Mouse (Mus musculus) G1E (cell line): ENCODE data around the gene Fmnl2. TPM values are rescaled to one million over a fixed set of nuclear protein-coding genes. Genes with fewer than 3 reads are reported as not detected.

Experiments used
- ATAC-seq: 2 replicates; pipeline ENCODE4 v1.8.0; 2016; ENCODE audit warnings: mild to moderate bottlenecking; ENCODE audit not compliant: insufficient number of reproducible peaks, poor library complexity, low FRiP score, severe bottlenecking; ENCODE audit errors: extremely low read depth
- DNase-seq: peaks from one replicate; pipeline ENCODE4 v3.0.0; 2012; ENCODE audit warnings: low spot score
- H3K27me3 ChIP-seq: 2 replicates; pipeline ENCODE4 v1.6.1; 2012; ENCODE audit warnings: mild to moderate bottlenecking, low read length, inconsistent platforms; ENCODE audit not compliant: insufficient read depth
- H3K36me3 ChIP-seq: replicated peaks from 2 replicates; pipeline ENCODE3; 2012; ENCODE audit warnings: mild to moderate bottlenecking, inconsistent platforms
- H3K4me1 ChIP-seq: 2 replicates; pipeline ENCODE4 v1.6.1; 2012; ENCODE audit warnings: low read depth, low read length, inconsistent platforms, mixed read lengths; ENCODE audit not compliant: insufficient read depth
- H3K4me3 ChIP-seq: 2 replicates; pipeline ENCODE4 v1.5.1; 2012; ENCODE audit warnings: low read depth, mild to moderate bottlenecking, inconsistent platforms, low read length, moderate library complexity, mixed read lengths
- H3K9me3 ChIP-seq: replicated peaks from 2 replicates; pipeline ENCODE4 v1.6.1; 2012; ENCODE audit warnings: inconsistent platforms
- CTCF ChIP-seq: IDR thresholded peaks from 2 replicates; pipeline ENCODE4 v1.5.1; 2012; ENCODE audit warnings: low read depth, low read length, inconsistent platforms, mixed read lengths
- GATA1 ChIP-seq: IDR thresholded peaks from 2 replicates; pipeline ENCODE4 v1.6.1; 2012; ENCODE audit warnings: borderline replicate concordance, low read length, inconsistent platforms, mixed read lengths
- GATA2 ChIP-seq: IDR thresholded peaks from 2 replicates; pipeline ENCODE4 v1.6.1; 2012; ENCODE audit warnings: low read depth, low read length, inconsistent platforms, borderline replicate concordance
- POLR2AphosphoS5 ChIP-seq: IDR thresholded peaks from 2 replicates; pipeline ENCODE4 v1.6.1; 2012; ENCODE audit warnings: low read depth, low read length, inconsistent platforms; ENCODE audit not compliant: insufficient replicate concordance
- TAL1 ChIP-seq: conservative IDR thresholded peaks from 2 replicates; pipeline ENCODE4 v1.6.1; 2012; ENCODE audit warnings: low read depth, low read length, inconsistent platforms, mixed read lengths
- polyA plus RNA-seq: library from polyadenylated mRNA; stranded (reverse); fragments of >175 nt; gene quantifications from 2 replicates; pipeline ENCODE4 v1.2.3, GENCODE M21; 2012
- total RNA-seq, 2 experiments: library from RNA; stranded (forward) in 1 of 2; stranded (reverse) in 1 of 2; fragments of 200-1000 nt in 1 of 2; fragments of >200 nt in 1 of 2; fragmentation: Nextera tagmentation in 1 of 2; gene quantifications; 2 replicates each; pipeline ENCODE4 v1.2.3; 2014 to 2017

Fmnl2 gene
- total and polyA plus RNA-seq, 3 experiments: not detected

- TF ChIP-seq POLR2AphosphoS5: no peak
- TF ChIP-seq GATA1: no peak
- no peak for TF ChIP-seq CTCF
- no peak for TF ChIP-seq GATA2
- TF ChIP-seq TAL1: no peak
- Histone ChIP-seq H3K27me3 (no peaks in the 10 kb centered on the region; the same call in 1 of the 2 replicates), H3K4me3 (no peak overlapping the region), H3K9me3 (no peaks in the 10 kb centered on the region), H3K36me3 (no peaks in the 10 kb centered on the region), H3K4me1 (no peaks in the 10 kb centered on the region)
- DNase-seq: no peak
- no peak for ATAC-seq
Observed at GRCm38 (mm10) chr2:52843861-52844260, 13.8 kb upstream of the Fmnl2 start.

- Histone ChIP-seq H3K4me1 (no peaks in the 10 kb centered on the region), H3K36me3 (no peaks in the 10 kb centered on the region), H3K9me3 (no peaks in the 10 kb centered on the region), H3K4me3 (no peak overlapping the region), H3K27me3 (no peaks in the 10 kb centered on the region; the same call in 1 of the 2 replicates)
- ATAC-seq: no peak
- no peak for DNase-seq
- TF ChIP-seq POLR2AphosphoS5 (no peak), CTCF (no peak), GATA1 (no peak), GATA2 (no peak), TAL1 (no peak)
Observed at GRCm38 (mm10) chr2:52844936-52845752, 12.5 kb upstream of the Fmnl2 start.

- DNase-seq: no peak
- H3K9me3 ChIP-seq: no peaks in the 10 kb centered on the region
- H3K4me3 ChIP-seq: no peak overlapping the region
- H3K4me1 ChIP-seq: no peaks in the 10 kb centered on the region
- TF ChIP-seq TAL1 (no peak), POLR2AphosphoS5 (no peak), CTCF (no peak), GATA1 (no peak), GATA2 (no peak)
- no peaks in the 10 kb centered on the region for H3K36me3 ChIP-seq
- no peak for ATAC-seq
- H3K27me3 ChIP-seq: no peaks in the 10 kb centered on the region; the same call in 1 of the 2 replicates
Observed at GRCm38 (mm10) chr2:52846506-52846905, 11.2 kb upstream of the Fmnl2 start.

GRCm38 (mm10) chr2:52849092-52849491 is 8.6 kb upstream of the Fmnl2 start:
- Histone ChIP-seq H3K4me3 (no peak overlapping the region), H3K9me3 (no peaks in the 10 kb centered on the region), H3K4me1 (no peaks in the 10 kb centered on the region), H3K27me3 (no peaks in the 10 kb centered on the region; the same call in 1 of the 2 replicates), H3K36me3 (no peaks in the 10 kb centered on the region)
- no peak for TF ChIP-seq GATA1
- TF ChIP-seq GATA2: no peak
- no peak for TF ChIP-seq POLR2AphosphoS5
- no peak for TF ChIP-seq TAL1
- no peak for TF ChIP-seq CTCF
- ATAC-seq: no peak
- no peak for DNase-seq

GRCm38 (mm10) chr2:52858529-52859465 is 1.1 kb downstream of the Fmnl2 start:
- DNase-seq (no peak), ATAC-seq (no peak)
- Histone ChIP-seq H3K9me3 (no peaks in the 10 kb centered on the region; the same call in 1 of the 2 replicates), H3K27me3 (peaks cover 9% of the 10 kb centered on the region; the same call in 1 of the 2 replicates), H3K4me1 (no peaks in the 10 kb centered on the region), H3K4me3 (no peak overlapping the region), H3K36me3 (no peaks in the 10 kb centered on the region)
- TF ChIP-seq CTCF: no peak
- TF ChIP-seq GATA2: no peak
- TF ChIP-seq TAL1: no peak
- no peak for TF ChIP-seq POLR2AphosphoS5
- TF ChIP-seq GATA1: no peak

GRCm38 (mm10) chr2:52859466-52859840 is 1.8 kb downstream of the Fmnl2 start:
- no peaks in the 10 kb centered on the region for H3K4me1 ChIP-seq
- ATAC-seq (no peak), DNase-seq (no peak)
- TF ChIP-seq CTCF (no peak), GATA1 (no peak), POLR2AphosphoS5 (no peak), GATA2 (no peak), TAL1 (no peak)
- H3K4me3 ChIP-seq: no peak overlapping the region
- peaks cover 9% of the 10 kb centered on the region; the same call in 1 of the 2 replicates for H3K27me3 ChIP-seq
- no peaks in the 10 kb centered on the region; the same call in 1 of the 2 replicates for H3K9me3 ChIP-seq
- no peaks in the 10 kb centered on the region for H3K36me3 ChIP-seq
